Mouse (Mus musculus): Measurements from ENCODE around the gene Gpn3.

The Gpn3 gene

GRCm38 (mm10) chr5:122371591-122372191, at the start of gene Gpn3:
Gene Gpn3, plus strand, starts transcription at chr5:122371876.
- no peak for DNase-seq (ENCODE audit: low read depth in 2 of 2, low spot score in 2 of 2)

- DNase-seq (ENCODE audit: low read depth in 2 of 2, low spot score in 2 of 2), result no peak
These were observed 48.2 kb upstream of the Gpn3 start for GRCm38 (mm10) chr5:122323523-122323922.

DNA sequence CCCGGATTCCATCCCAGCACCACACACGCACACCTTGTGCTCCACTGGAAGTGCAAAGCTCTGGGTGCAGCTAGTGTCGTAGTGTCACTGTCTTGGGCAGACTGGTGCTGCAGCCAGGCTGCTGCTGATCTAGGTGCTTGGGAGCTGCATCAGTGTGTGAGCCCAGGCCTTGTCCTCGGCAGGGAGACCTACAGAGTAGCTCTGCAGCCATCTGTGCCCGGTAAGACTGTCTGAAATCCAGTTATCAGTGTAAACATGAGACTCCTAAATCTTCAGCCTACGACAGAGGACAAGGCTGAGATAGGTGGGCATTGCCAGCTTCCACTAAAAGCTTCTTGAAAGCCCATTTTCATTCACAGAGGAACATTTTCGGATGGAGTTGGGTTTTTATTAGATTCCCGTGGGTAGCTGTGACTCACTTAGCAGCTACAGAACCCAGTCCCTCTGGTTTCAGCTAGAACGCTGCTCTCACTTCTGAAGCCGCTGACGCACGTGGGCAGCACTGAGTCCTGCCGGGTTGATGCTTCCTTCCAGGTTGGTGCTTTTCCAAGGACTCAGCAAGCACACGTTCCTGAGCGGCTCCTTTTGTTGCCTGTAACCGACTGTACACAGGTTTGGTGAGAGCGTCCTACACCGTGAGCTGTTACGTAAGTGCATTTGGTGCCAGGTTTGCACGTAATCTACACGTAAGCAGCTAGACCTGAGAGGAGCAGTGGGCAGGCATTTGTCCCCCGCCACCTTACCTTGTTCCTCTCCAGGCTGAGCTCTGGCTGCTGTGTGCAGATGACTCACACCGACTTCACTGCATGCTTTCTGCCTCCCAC, 46.9 kb upstream of the Gpn3 start:
- no peak for DNase-seq (ENCODE audit: low read depth in 2 of 2, low spot score in 2 of 2)

- no peak for DNase-seq (ENCODE audit: low read depth in 2 of 2, low spot score in 2 of 2)
These were observed 46.2 kb upstream of the Gpn3 start for GRCm38 (mm10) chr5:122325477-122325876.

GRCm38 (mm10) chr5:122327283-122327682, 44.4 kb upstream of the Gpn3 start:
- DNase-seq (ENCODE audit: low read depth in 2 of 2, low spot score in 2 of 2), result no peak

DNA sequence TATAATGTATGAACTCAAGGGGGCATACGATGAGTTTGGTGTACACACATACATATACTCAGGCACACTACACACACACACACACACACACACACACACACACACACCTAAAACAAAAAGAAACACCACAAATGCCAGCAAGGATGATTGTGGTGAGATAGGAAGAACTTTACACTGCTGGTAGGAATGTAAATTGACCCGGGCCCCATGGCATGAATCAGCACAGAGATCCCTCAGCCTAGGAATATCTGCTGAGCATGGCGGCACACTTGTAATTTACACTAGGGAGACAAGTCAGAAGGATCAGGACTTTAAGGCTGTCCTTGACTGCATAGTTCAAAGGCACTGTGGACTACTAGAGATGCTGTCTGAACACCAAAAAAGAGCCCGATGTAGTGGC, 41.4 kb upstream of the Gpn3 start:
- DNase-seq (ENCODE audit: low read depth in 2 of 2, low spot score in 2 of 2), result no peak

DNA sequence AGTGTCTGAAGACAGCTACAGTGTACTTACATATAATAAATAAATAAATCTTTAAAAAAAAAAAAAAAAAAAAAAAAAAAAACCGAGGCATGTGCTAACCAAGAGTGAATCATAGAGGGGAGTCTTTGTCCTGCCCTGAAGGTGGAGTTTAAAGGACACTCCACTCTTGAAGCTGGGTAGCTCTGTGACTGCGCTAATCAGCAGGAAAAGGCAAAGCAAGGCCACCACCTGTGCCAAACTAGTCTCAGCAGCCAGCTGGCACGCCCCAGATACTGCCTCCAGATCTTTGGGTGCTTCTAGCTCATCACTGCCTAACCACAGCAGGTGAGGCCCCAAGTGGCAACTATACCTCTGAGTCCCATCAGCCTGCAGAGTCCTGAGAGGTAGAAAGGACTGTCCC, 37.0 kb upstream of the Gpn3 start:
- no peak for DNase-seq (ENCODE audit: low read depth in 2 of 2, low spot score in 2 of 2)

DNA sequence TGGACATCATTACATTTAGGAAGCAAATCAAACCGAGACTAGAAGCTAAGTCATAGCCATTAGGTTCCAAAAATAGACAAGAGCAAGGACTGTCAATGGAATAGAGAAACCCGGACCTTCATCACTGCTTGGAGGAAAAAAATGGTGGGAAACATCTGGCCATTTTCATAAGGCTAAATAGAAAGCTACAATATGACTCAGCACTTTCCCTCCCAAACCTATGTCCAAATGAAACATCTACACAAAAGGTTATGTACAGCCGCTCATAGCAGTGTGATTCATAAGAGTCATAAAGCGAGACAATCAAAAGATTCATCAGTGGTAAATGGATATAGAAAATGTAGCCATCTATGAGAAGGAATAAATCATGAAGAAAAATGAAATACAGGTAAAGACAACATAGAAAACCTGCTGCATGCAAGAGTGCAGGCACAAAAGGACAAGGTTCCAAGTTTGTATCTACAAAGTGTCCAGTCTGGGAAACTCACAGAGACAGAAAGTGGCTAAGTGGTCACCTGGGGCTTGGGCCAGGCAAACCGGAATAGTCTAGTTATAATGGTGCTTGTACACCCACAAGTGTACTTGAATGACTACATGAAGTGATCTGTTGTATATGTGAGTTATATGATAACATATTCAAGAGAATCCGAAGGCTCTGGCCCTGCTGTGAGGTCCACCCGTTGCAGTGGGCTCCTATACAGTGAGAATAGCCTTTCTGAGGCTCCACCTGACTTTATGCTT, 35.0 kb upstream of the Gpn3 start:
- DNase-seq (ENCODE audit: low read depth in 2 of 2, low spot score in 2 of 2), result no peak

GRCm38 (mm10) chr5:122342874-122343273, 28.8 kb upstream of the Gpn3 start:
- DNase-seq (ENCODE audit: low read depth in 2 of 2, low spot score in 2 of 2), result no peak

GRCm38 (mm10) chr5:122343768-122344167, 27.9 kb upstream of the Gpn3 start:
- peak in 1 of 2 experiments; percentile 19 for DNase-seq (ENCODE audit: low read depth in 2 of 2, low spot score in 2 of 2)

- DNase-seq (ENCODE audit: low read depth in 2 of 2, low spot score in 2 of 2), result peak; percentile 77 to 83
These were observed 27.4 kb upstream of the Gpn3 start for GRCm38 (mm10) chr5:122344260-122344659.

DNA sequence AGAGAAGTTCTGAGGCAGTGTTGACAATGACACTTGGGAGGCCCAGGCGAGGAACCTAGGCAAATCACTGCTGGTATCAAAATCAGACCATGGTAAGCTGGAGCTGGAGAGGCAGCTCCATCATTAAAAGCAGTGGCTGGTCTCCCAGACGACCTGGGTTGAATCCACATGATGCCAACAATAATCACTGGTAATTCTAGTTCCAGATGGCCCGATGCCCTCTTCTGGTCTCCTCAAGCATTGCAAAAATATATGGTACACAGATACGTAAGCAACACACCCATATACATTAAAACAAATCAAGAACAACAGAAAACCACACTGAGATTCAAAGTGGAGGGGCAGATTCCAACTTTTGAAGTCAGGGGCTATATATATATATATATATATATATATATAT, 25.9 kb upstream of the Gpn3 start:
- DNase-seq (ENCODE audit: low read depth in 2 of 2, low spot score in 2 of 2), result no peak

DNA sequence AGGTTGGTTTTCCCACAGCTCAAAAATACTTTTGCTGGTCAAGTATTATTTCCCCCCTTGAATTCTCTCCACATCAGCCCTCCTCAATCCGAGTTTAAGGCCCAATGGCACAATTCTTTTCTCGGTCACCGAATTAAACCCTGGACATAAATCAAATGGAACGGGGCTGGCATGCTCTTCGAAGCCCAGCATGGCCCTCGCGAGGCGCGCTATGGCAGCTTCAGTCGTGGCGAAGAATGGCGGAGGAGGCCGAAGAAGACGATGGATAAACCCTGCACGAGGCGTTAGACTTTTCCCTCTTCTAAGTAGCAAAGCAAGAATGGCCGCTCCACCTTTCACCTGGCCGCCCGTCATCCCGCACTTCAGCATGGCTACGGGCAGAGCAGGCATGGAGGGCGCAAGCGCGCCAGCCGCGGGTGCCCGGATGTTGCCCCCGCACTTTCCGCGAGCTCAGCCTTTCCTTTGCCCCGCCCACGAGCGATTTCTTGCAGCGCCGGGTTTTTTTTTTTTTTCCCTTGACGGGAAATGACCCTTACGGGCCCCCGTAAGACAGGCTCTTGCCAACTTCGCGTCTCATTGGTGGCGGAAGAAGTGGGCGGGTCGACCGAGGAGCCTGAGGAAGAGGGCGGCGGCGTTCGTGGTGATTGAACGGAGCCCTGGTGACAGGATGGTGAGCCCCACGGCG, 17.7 kb upstream of the Gpn3 start, which contains the start of the genes Rad9b and Vps29:
TSS of gene Rad9b (minus strand) at position 427 of the 685 bp plus-strand sequence.
TSS of gene Vps29 (plus strand) at position 563 of the 685 bp plus-strand sequence.
- peak; percentile 96 to 98 for DNase-seq (ENCODE audit: low read depth in 2 of 2, low spot score in 2 of 2)

DNA sequence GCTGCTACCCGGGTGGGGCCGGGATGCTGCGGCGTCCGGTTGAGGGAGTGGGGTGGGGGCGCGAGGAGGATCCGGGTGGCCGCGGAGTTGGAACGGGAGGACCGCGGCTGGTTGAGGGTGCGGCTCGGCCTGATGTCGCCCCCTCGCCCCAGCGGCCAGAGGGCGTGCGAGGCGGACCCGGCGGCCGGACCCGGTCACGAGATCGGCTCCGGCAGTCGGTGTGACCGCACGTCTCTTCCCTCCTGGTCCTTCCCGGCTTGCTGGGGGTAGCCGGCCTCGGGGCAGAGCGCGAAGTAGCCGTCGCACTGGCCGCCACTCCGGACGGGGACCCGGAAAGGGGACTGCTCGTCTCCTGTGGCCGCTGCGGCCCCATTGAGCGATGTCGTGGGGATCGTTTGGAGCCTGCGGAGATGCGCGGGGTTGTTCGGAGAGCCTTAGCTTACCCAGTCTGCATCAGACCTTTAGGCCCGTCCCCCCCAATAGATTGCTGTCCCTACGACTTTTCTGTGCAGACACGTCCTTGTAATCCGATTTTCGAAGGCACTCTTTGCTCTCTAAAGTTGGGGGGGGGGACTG, 17.1 kb upstream of the Gpn3 start:
- no peak for DNase-seq (ENCODE audit: low read depth in 2 of 2, low spot score in 2 of 2)

DNA sequence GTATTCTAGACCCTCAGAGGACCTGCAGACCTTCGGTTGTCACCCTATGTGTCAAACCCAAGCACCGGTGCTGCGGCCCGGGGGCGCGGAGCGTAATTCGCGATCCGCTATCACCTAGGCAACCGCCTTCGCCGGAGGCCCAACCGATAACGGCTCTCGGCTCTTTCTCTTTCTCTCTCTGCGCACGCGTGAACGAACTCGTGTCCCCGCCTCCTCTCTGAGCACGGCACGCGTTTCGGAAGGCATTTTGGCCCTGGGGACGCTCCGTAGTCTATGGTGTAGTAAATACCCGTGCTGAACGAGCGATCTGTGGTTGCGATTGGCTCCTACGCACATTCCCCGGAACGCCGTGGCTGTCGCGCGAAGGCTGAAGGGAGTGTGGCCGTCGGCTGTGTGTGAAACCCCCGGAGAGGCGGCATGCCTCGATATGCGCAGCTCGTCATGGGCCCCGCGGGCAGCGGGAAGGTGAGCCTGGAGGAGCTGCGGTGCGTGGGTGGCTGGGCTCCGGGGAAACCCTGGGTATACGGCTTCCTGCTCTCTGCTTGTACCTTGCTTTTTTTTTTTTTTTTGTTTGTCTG, 605 bp downstream of the Gpn3 start, which contains the start of gene Fam216a:
TSS of gene Fam216a (minus strand) at position 173 of the 578 bp plus-strand sequence.
- DNase-seq (ENCODE audit: low read depth in 2 of 2, low spot score in 2 of 2), result peak; percentile 98

GRCm38 (mm10) chr5:122372878-122373277, 1.2 kb downstream of the Gpn3 start:
- DNase-seq (ENCODE audit: low read depth in 2 of 2, low spot score in 2 of 2), result no peak

- no peak for DNase-seq (ENCODE audit: low read depth in 2 of 2, low spot score in 2 of 2)
These were observed 5.6 kb downstream of the Gpn3 start for GRCm38 (mm10) chr5:122377101-122377833.

- DNase-seq (ENCODE audit: low read depth in 2 of 2, low spot score in 2 of 2), result no peak
These were observed 6.5 kb downstream of the Gpn3 start for GRCm38 (mm10) chr5:122378171-122378570.

DNA sequence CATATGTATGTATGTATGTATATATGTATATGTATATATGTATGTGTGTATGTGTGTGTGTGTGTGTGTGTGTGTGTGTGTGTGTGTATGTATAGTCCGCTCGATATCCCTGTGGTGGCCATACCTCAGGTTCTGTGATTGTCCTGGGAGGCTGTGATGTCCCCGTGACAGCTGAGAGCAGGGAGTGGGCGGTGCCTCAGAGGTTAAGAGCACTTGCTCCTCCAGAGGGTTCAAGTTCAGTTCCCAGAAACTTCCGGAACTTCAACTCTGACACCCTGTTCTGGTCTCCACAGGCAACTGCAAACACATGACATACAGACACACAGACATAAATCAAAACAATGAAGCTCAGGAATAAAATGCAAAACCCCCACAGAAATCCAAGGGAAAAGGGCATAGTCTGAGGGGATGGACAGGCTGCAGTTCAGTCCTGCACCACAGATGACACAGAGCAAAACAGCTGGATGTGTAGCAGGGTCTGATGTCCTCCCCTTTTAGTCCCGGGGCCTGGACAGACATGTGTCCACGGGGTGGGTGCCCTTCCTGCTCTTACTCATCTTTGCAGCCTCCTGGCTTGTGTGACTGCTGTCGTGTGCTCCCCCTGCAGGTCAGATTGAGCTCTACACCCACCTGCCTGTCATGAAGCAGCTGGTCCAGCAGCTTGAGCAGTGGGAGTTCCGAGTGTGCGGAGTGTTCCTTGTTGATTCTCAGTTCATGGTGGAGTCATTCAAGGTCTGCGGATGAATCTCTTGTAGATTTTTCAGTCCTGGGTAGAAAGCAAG, 7.9 kb downstream of the Gpn3 start:
- DNase-seq (ENCODE audit: low read depth in 2 of 2, low spot score in 2 of 2), result peak; percentile 68 to 76
